In the genomic region with DNA sequence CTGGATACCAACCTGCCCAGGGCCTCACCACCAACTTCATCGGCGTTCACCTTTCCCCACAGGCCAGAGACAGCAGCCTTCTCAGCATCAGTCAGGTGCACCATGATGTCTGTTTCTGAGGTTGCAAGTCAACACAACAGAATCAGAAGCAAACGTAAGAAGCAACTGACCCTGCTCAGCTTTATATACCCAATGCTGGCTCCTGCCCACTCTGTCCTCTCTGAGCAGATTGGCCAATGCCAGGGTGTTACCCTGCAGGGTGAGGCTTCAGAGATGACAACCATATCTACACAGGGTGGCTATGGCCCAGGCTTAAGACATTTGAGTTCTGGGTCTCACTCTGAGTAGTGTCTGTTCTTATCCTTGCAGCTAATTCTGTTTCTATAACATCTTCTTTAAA, we compare ENCODE assay signal across 9 mouse cellular contexts. TPM values are rescaled to one million over a fixed set of nuclear protein-coding genes. Genes with fewer than 3 reads are reported as not detected.
A peak's percentile ranks its signal among the peaks of the same experiment; 100 is the strongest.
DNase-seq lines count a peak whose midpoint lies in the region; ATAC-seq and TF ChIP-seq lines count a peak whose summit lies in the region.
"Had no signal": no experiment of that assay in that cellular context is flagged by ENCODE, and none has a peak within 500 bp of the region (broad histone marks: within the 10 kb centered on the region; RNA-seq: fewer than 3 reads in every experiment).

A gene (minus strand): TSS at position 231 of the 400 bp plus-strand sequence.

- H3K9me3 ChIP-seq in kidney, embryonic 15.5 days (replicated peaks): no peaks in the 10 kb centered on the region
- no peaks in the 10 kb centered on the region for H3K9me3 ChIP-seq in heart, embryonic 10.5 days
- no peaks in the 10 kb centered on the region for H3K9me3 ChIP-seq in midbrain, postnatal 0 days (ENCODE audit: low read length)

- no peak for TF ChIP-seq CTCF in midbrain, postnatal 0 days (IDR thresholded peaks at IDR 0.05)

- H3K36me3 ChIP-seq in kidney, embryonic 15.5 days: no peaks in the 10 kb centered on the region
- H3K36me3 ChIP-seq in heart, embryonic 10.5 days: no peaks in the 10 kb centered on the region
- no peaks in the 10 kb centered on the region for H3K36me3 ChIP-seq in midbrain, postnatal 0 days (ENCODE audit: insufficient read depth, low read length)

- no peaks in the 10 kb centered on the region for H3K27me3 ChIP-seq in kidney, embryonic 15.5 days
- no peaks in the 10 kb centered on the region for H3K27me3 ChIP-seq in heart, embryonic 10.5 days (ENCODE audit: insufficient read depth, poor library complexity, severe bottlenecking)
- no peaks in the 10 kb centered on the region for H3K27me3 ChIP-seq in midbrain, postnatal 0 days (ENCODE audit: insufficient read depth, low read length)
- H3K27me3 ChIP-seq: CH12.LX had no signal

- H3K27ac ChIP-seq in kidney, embryonic 15.5 days: no peak within 1 kb of the TSS
- no peak within 1 kb of the TSS for H3K27ac ChIP-seq in heart, embryonic 10.5 days
- no peak within 1 kb of the TSS for H3K27ac ChIP-seq in midbrain, postnatal 0 days (ENCODE audit: low read depth, low read length)

- DNase-seq in kidney, adult 8-10 months: no peak
- peak; percentile 92 for DNase-seq in c-Kit-positive CD71-positive TER-119-positive erythroid progenitor cells, embryonic 14.5 days (ENCODE audit: low spot score)
- peak; percentile 78 for DNase-seq in heart, embryonic 10.5 days (ENCODE audit: low spot score)
- DNase-seq in left cerebral cortex, postnatal 10 days (ENCODE audit: extremely low spot score in 1 of 2, low spot score in 2 of 2): no peak
- DNase-seq in midbrain, postnatal 0 days (ENCODE audit: low spot score): no peak
- DNase-seq in testis, postnatal 14 days (ENCODE audit: low spot score): no peak
- no peak for DNase-seq in urinary bladder, adult 18-20 months (ENCODE audit: low spot score in 2 of 2)

- intact Hi-C loops in left cerebral cortex, postnatal 10 days (cut with DNase I): no loop called here

- H3K4me2 ChIP-seq in kidney, embryonic 15.5 days: no peak within 1 kb of the TSS
- H3K4me2 ChIP-seq in midbrain, postnatal 0 days (ENCODE audit: low read depth, low read length, poor library complexity, severe bottlenecking): no peak within 1 kb of the TSS

- H3K9ac ChIP-seq in kidney, embryonic 15.5 days: no peak within 1 kb of the TSS
- no peak within 1 kb of the TSS for H3K9ac ChIP-seq in midbrain, postnatal 0 days (replicated peaks; ENCODE audit: low read length, poor library complexity, severe bottlenecking)

- ATAC-seq in kidney, embryonic 15.5 days (replicated peaks; ENCODE audit: low FRiP score): peak; percentile 88
- no peak for ATAC-seq in midbrain, postnatal 0 days (ENCODE audit: low FRiP score)

- WGBS in kidney, embryonic 15.5 days: 88% methylated on average over 3 of the region's 3 CpGs
- WGBS in heart, embryonic 10.5 days: 87% methylated on average over 3 of the region's 3 CpGs
- 96% methylated on average over 2 of the region's 3 CpGs for WGBS in midbrain, postnatal 0 days

- H3K4me3 ChIP-seq in kidney, embryonic 15.5 days (replicated peaks): no peak within 1 kb of the TSS
- no peak within 1 kb of the TSS for H3K4me3 ChIP-seq in heart, embryonic 10.5 days
- H3K4me3 ChIP-seq in midbrain, postnatal 0 days (ENCODE audit: low read depth, low read length): no peak within 1 kb of the TSS

- H3K4me1 ChIP-seq in kidney, embryonic 15.5 days: no peaks in the 10 kb centered on the region
- H3K4me1 ChIP-seq in heart, embryonic 10.5 days: no peaks in the 10 kb centered on the region
- no peaks in the 10 kb centered on the region for H3K4me1 ChIP-seq in midbrain, postnatal 0 days (ENCODE audit: insufficient read depth, low read length)

RNA-seq across cellular contexts. Expression of the gene that starts here (rescaled TPM):
- polyA plus RNA-seq in kidney, embryonic 15.5 days (2015; fragmentation: Nextera tagmentation; extraction: Ambion mirVana): 2,879 and 3,105 TPM in 2 replicates
- polyA plus RNA-seq in heart, embryonic 10.5 days (2016; fragmentation: Nextera tagmentation; extraction: Ambion mirVana): 442 and 979 TPM in 2 replicates
- 100 to 1,000 TPM in 1 of 2 experiments, 10 to 100 TPM in 1; 58.1 to 118 TPM for total RNA-seq in left cerebral cortex, postnatal 10 days (2021)
- 140 and 223 TPM in 2 replicates for total RNA-seq in midbrain, postnatal 0 days (2014; rRNA removed)
- 153 and 165 TPM in 2 replicates for polyA plus RNA-seq in midbrain, postnatal 0 days (2015; fragmentation: Nextera tagmentation; extraction: Ambion mirVana)

Comparison
In these comparisons a context has a peak if more than half of its experiments do, and no peak if none do; other contexts are left out.
1. DNase-seq: peak in c-Kit-positive CD71-positive TER-119-positive erythroid progenitor cells, embryonic 14.5 days (single experiment) and heart, embryonic 10.5 days (single experiment); none in kidney, adult 8-10 months (0 of 2), left cerebral cortex, postnatal 10 days (0 of 2), midbrain, postnatal 0 days (single experiment), testis, postnatal 14 days (single experiment) and urinary bladder, adult 18-20 months (0 of 2).